Mouse (Mus musculus) forebrain, embryonic 11.5 days (tissue): ENCODE measurements at regions not wholly inside any gene's neighbourhood (a gene's known extent, or its start where the extent isn't known, plus 50 kb on each side); places are given as distances from the start of the nearest gene placed in this dataset.

Experiments
- ATAC-seq: fragments of 200-750 bp; cut with Nextera tagmentation; replicated peaks from 2 replicates; pipeline ENCODE4 v1.8.0; 2017; ENCODE audit warnings: moderate TSS enrichment; ENCODE audit not compliant: low FRiP score
- DNase-seq: peaks from one replicate; pipeline ENCODE4 v3.0.0-alpha.2; 2017; ENCODE audit warnings: low spot score
- H3K27ac ChIP-seq: fragments of 300-500 bp; sonication (generic); 2 replicates; pipeline ENCODE4 v1.5.1; 2014; ENCODE audit warnings: low read depth, low read length
- H3K27me3 ChIP-seq: fragments of 300-500 bp; sonication (generic); 2 replicates; pipeline ENCODE4 v1.6.1; 2014; ENCODE audit warnings: mild to moderate bottlenecking, low read length, mixed read lengths; ENCODE audit not compliant: control insufficient read depth, insufficient read depth
- H3K36me3 ChIP-seq: fragments of 300-500 bp; sonication (generic); 2 replicates; pipeline ENCODE4 v1.6.1; 2014; ENCODE audit warnings: mild to moderate bottlenecking, low read length, moderate library complexity, mixed read lengths; ENCODE audit not compliant: control insufficient read depth, insufficient read depth
- H3K4me1 ChIP-seq: fragments of 300-500 bp; sonication (generic); replicated peaks from 2 replicates; pipeline ENCODE4 v1.6.1; 2014; ENCODE audit warnings: low read length, mixed read lengths; ENCODE audit not compliant: control insufficient read depth, insufficient read depth
- H3K4me2 ChIP-seq: fragments of 300-500 bp; sonication (generic); 2 replicates; pipeline ENCODE4 v1.6.1; 2014; ENCODE audit warnings: low read depth, mild to moderate bottlenecking, low read length, moderate library complexity, mixed read lengths; ENCODE audit not compliant: severe bottlenecking
- H3K4me3 ChIP-seq: fragments of 300-500 bp; sonication (generic); 2 replicates; pipeline ENCODE4 v1.5.1; 2014; ENCODE audit warnings: low read depth, low read length
- H3K9ac ChIP-seq: fragments of 300-500 bp; sonication (generic); 2 replicates; pipeline ENCODE4 v1.6.1; 2014; ENCODE audit warnings: low read length
- H3K9me3 ChIP-seq: fragments of 300-500 bp; sonication (generic); 2 replicates; pipeline ENCODE4 v1.6.1; 2016; ENCODE audit warnings: low read length, mixed read lengths; ENCODE audit not compliant: control insufficient read depth
- WGBS: fragments of 180-500 bp; shearing (Covaris S2); extraction: QIAGEN DNeasy Blood & Tissue Kit; methylation state at CpG from one replicate; pipeline ENCODE4 v1.1.7; 2014; 5-methylcytosine and 5-hydroxymethylcytosine counted together

GRCm38 (mm10) chr2:80717979-80718378, 100.9 kb downstream of the Nup35 start:
- Histone ChIP-seq H3K27me3 (no peaks in the 10 kb centered on the region), H3K4me1 (no peaks in the 10 kb centered on the region), H3K27ac (no peak overlapping the region), H3K4me2 (no peak overlapping the region), H3K9ac (no peak overlapping the region), H3K9me3 (no peaks in the 10 kb centered on the region), H3K36me3 (no peaks in the 10 kb centered on the region), H3K4me3 (no peak overlapping the region)
- no peak for DNase-seq
- WGBS = 76% methylated on average over 2 of the region's 2 CpGs
- ATAC-seq = no peak

GRCm38 (mm10) chr2:80724085-80724484, 107.0 kb downstream of the Nup35 start:
- no peak overlapping the region for H3K27ac ChIP-seq
- H3K9me3 ChIP-seq = no peaks in the 10 kb centered on the region
- ATAC-seq (no peak), DNase-seq (no peak)
- no peaks in the 10 kb centered on the region for H3K27me3 ChIP-seq
- H3K4me1 ChIP-seq = no peaks in the 10 kb centered on the region
- H3K4me3 ChIP-seq = no peak overlapping the region
- 84% methylated on average over 5 of the region's 5 CpGs for WGBS
- no peak overlapping the region for H3K9ac ChIP-seq
- no peaks in the 10 kb centered on the region for H3K36me3 ChIP-seq
- H3K4me2 ChIP-seq = no peak overlapping the region

- Histone ChIP-seq H3K4me3 (no peak overlapping the region), H3K4me2 (no peak overlapping the region), H3K9me3 (no peaks in the 10 kb centered on the region), H3K27me3 (no peaks in the 10 kb centered on the region), H3K27ac (no peak overlapping the region), H3K36me3 (no peaks in the 10 kb centered on the region), H3K9ac (no peak overlapping the region), H3K4me1 (no peaks in the 10 kb centered on the region)
- DNase-seq (no peak), ATAC-seq (no peak)
- WGBS = 93% methylated on average over 3 of the region's 3 CpGs
Measured at GRCm38 (mm10) chr2:80731324-80731723, 114.3 kb downstream of the Nup35 start.

- Histone ChIP-seq H3K27me3 (no peaks in the 10 kb centered on the region), H3K4me1 (no peaks in the 10 kb centered on the region), H3K9me3 (no peaks in the 10 kb centered on the region), H3K36me3 (no peaks in the 10 kb centered on the region), H3K27ac (no peak overlapping the region), H3K4me2 (no peak overlapping the region), H3K9ac (no peak overlapping the region), H3K4me3 (no peak overlapping the region)
- no peak for ATAC-seq
- WGBS = 78% methylated on average over 6 of the region's 6 CpGs
- DNase-seq = no peak
Measured at GRCm38 (mm10) chr2:80746737-80747136, 129.7 kb downstream of the Nup35 start.

GRCm38 (mm10) chr2:80762013-80762612, 145.1 kb downstream of the Nup35 start:
- Histone ChIP-seq H3K4me1 (no peaks in the 10 kb centered on the region), H3K9me3 (no peaks in the 10 kb centered on the region), H3K9ac (no peak overlapping the region), H3K36me3 (no peaks in the 10 kb centered on the region), H3K4me2 (no peak overlapping the region), H3K27ac (no peak overlapping the region), H3K27me3 (no peaks in the 10 kb centered on the region), H3K4me3 (no peak overlapping the region)
- 43% methylated on average over 3 of the region's 3 CpGs for WGBS
- ATAC-seq = peak; percentile 60; the same call in 1 of the 2 replicates
- DNase-seq = no peak

- no peaks in the 10 kb centered on the region for H3K27me3 ChIP-seq
- no peaks in the 10 kb centered on the region for H3K9me3 ChIP-seq
- H3K9ac ChIP-seq = no peak overlapping the region
- no peak overlapping the region for H3K27ac ChIP-seq
- no peak overlapping the region for H3K4me2 ChIP-seq
- no peak for DNase-seq
- ATAC-seq = no peak
- 82% methylated on average over 5 of the region's 5 CpGs for WGBS
- H3K4me3 ChIP-seq = no peak overlapping the region
- H3K4me1 ChIP-seq = no peaks in the 10 kb centered on the region
- no peaks in the 10 kb centered on the region for H3K36me3 ChIP-seq
Measured at GRCm38 (mm10) chr2:80771176-80771575, 154.1 kb downstream of the Nup35 start.

GRCm38 (mm10) chr2:80772455-80772854, 155.4 kb downstream of the Nup35 start:
- Histone ChIP-seq H3K4me1 (no peaks in the 10 kb centered on the region), H3K4me2 (no peak overlapping the region), H3K4me3 (no peak overlapping the region), H3K36me3 (no peaks in the 10 kb centered on the region), H3K27ac (no peak overlapping the region), H3K9ac (no peak overlapping the region), H3K9me3 (no peaks in the 10 kb centered on the region), H3K27me3 (no peaks in the 10 kb centered on the region)
- ATAC-seq = no peak
- no peak for DNase-seq
- 87% methylated on average over 3 of the region's 3 CpGs for WGBS

GRCm38 (mm10) chr2:80786370-80786769, 169.3 kb downstream of the Nup35 start:
- DNase-seq = no peak
- Histone ChIP-seq H3K9me3 (no peaks in the 10 kb centered on the region), H3K36me3 (no peaks in the 10 kb centered on the region), H3K27me3 (no peaks in the 10 kb centered on the region), H3K9ac (no peak overlapping the region), H3K27ac (no peak overlapping the region), H3K4me2 (no peak overlapping the region), H3K4me3 (no peak overlapping the region), H3K4me1 (no peaks in the 10 kb centered on the region; the same call in 1 of the 2 replicates)
- 0 out of 2 replicates have a peak, but pooled peaks have one; percentile 52 for ATAC-seq
- WGBS = 63% methylated on average over 4 of the region's 4 CpGs
